Mouse (Mus musculus) layer of hippocampus, postnatal 25 days (tissue): Measurements from ENCODE around the gene Hist2h3c2. TPM values are rescaled to one million over a fixed set of nuclear protein-coding genes. Genes with fewer than 3 reads are reported as not detected.
"Not testable (repeated sequence)": the region's sequence is repeated elsewhere in the genome, so short reads cannot be mapped to it uniquely, and the experiment has no call there.

Experiments
- DNase-seq, 2 experiments: peaks; one replicate each; pipeline ENCODE4 v3.0.0; 2022; ENCODE audit warnings: mixed read lengths in 2 of 2, low spot score in 1 of 2; ENCODE audit errors: extremely low spot score in 1 of 2
- total RNA-seq, 2 experiments: library from RNA; stranded (reverse); gene quantifications; 2 replicates each; pipeline ENCODE4 v1.2.3; 2021

The Hist2h3c2 gene
- total RNA-seq, 2 experiments from 2014 or later, result 9.9 to 11.0 TPM

- DNase-seq, result no peak
Observed at GRCm38 (mm10) chr3:96237904-96238511, 919 bp downstream of the Hist2h3c2 start.

- no peak for DNase-seq
Observed at GRCm38 (mm10) chr3:96237335-96237903, 1.5 kb downstream of the Hist2h3c2 start.

GRCm38 (mm10) chr3:96236834-96237334 lies 2.0 kb downstream of the Hist2h3c2 start:
- DNase-seq, result no peak

- DNase-seq, result no peak
Observed at GRCm38 (mm10) chr3:96235836-96236235, 3.1 kb downstream of the Hist2h3c2 start.

- DNase-seq, result no peak
Observed at GRCm38 (mm10) chr3:96234914-96235313, 4.0 kb downstream of the Hist2h3c2 start.

GRCm38 (mm10) chr3:96231758-96232120 lies 7.2 kb downstream of the Hist2h3c2 start:
- no peak for DNase-seq

GRCm38 (mm10) chr3:96230910-96231757 lies 7.8 kb downstream of the Hist2h3c2 start:
- DNase-seq, result no peak

- no peak for DNase-seq
Observed at GRCm38 (mm10) chr3:96230404-96230803, 8.5 kb downstream of the Hist2h3c2 start.

- DNase-seq, result no peak
Observed at GRCm38 (mm10) chr3:96228828-96229227, 10.1 kb downstream of the Hist2h3c2 start.

- no peak for DNase-seq
Observed at GRCm38 (mm10) chr3:96226695-96227648, 12.0 kb downstream of the Hist2h3c2 start.

GRCm38 (mm10) chr3:96225421-96225820 lies 13.5 kb downstream of the Hist2h3c2 start:
- DNase-seq, result no peak

GRCm38 (mm10) chr3:96222774-96223173 lies 16.2 kb downstream of the Hist2h3c2 start:
- no peak for DNase-seq

GRCm38 (mm10) chr3:96221640-96222038 lies 17.3 kb downstream of the Hist2h3c2 start:
- no peak for DNase-seq

GRCm38 (mm10) chr3:96220765-96221639 lies 17.9 kb downstream of the Hist2h3c2 start, which contains the start of the genes Hist2h2ac and Hist2h2be:
Gene Hist2h2ac (minus strand): TSS chr3:96220880.
Gene Hist2h2be (plus strand): TSS chr3:96221119.
- DNase-seq, result peak; percentile 65 to 81

- not testable (repeated sequence) for DNase-seq
Observed at GRCm38 (mm10) chr3:96220131-96220764, 18.7 kb downstream of the Hist2h3c2 start.

- DNase-seq, result peak; percentile 49 to 81
Observed at GRCm38 (mm10) chr3:96219661-96220130, 19.2 kb downstream of the Hist2h3c2 start, which contains the start of the genes Bola1 and Hist2h2ab. Gene Bola1 (minus strand): TSS chr3:96219709. Gene Hist2h2ab (plus strand): TSS chr3:96219865.

- DNase-seq, result no peak
Observed at GRCm38 (mm10) chr3:96219191-96219641, 19.7 kb downstream of the Hist2h3c2 start.

- DNase-seq, result no peak
Observed at GRCm38 (mm10) chr3:96209242-96209641, 29.7 kb downstream of the Hist2h3c2 start.
